Mouse (Mus musculus) embryonic facial prominence, embryonic 15.5 days (tissue): ENCODE results near the gene Nln. TPM values are rescaled to one million over a fixed set of nuclear protein-coding genes. Genes with fewer than 3 reads are reported as not detected.

ENCODE experiments used
- ATAC-seq: fragments of 200-750 bp; cut with Nextera tagmentation; 2 replicates; pipeline ENCODE4 v1.8.0; 2017; ENCODE audit warnings: low read depth, moderate TSS enrichment; ENCODE audit not compliant: insufficient number of reproducible peaks, low FRiP score, low TSS enrichment
- H3K27ac ChIP-seq: fragments of 300-500 bp; sonication (generic); replicated peaks from 2 replicates; pipeline ENCODE4 v1.5.1; 2015; ENCODE audit warnings: mild to moderate bottlenecking, inconsistent platforms
- H3K27me3 ChIP-seq: fragments of 300-500 bp; sonication (generic); 2 replicates; pipeline ENCODE4 v1.6.1; 2015; ENCODE audit warnings: inconsistent platforms
- H3K36me3 ChIP-seq: fragments of 300-500 bp; sonication (generic); 2 replicates; pipeline ENCODE4 v1.6.1; 2015; ENCODE audit warnings: mild to moderate bottlenecking, inconsistent platforms
- H3K4me1 ChIP-seq: fragments of 300-500 bp; sonication (generic); 2 replicates; pipeline ENCODE4 v1.6.1; 2015; ENCODE audit warnings: inconsistent platforms
- H3K4me2 ChIP-seq: fragments of 300-500 bp; sonication (generic); replicated peaks from 2 replicates; pipeline ENCODE4 v1.6.1; 2015; ENCODE audit warnings: mild to moderate bottlenecking, inconsistent platforms
- H3K4me3 ChIP-seq: fragments of 300-500 bp; sonication (generic); replicated peaks from 2 replicates; pipeline ENCODE4 v1.5.1; 2015; ENCODE audit warnings: mild to moderate bottlenecking, inconsistent platforms
- H3K9ac ChIP-seq: fragments of 300-500 bp; sonication (generic); 2 replicates; pipeline ENCODE4 v1.6.1; 2015; ENCODE audit warnings: inconsistent platforms
- H3K9me3 ChIP-seq: fragments of 300-500 bp; sonication (generic); replicated peaks from 2 replicates; pipeline ENCODE4 v1.6.1; 2016; ENCODE audit warnings: inconsistent platforms
- WGBS: fragments of 180-500 bp; shearing (Covaris S2); methylation state at CpG from one replicate; pipeline ENCODE4 v1.1.7; 2015; 5-methylcytosine and 5-hydroxymethylcytosine counted together
- polyA plus RNA-seq: library from polyadenylated mRNA; unstranded; fragments of >200 nt; fragmentation: Nextera tagmentation; extraction: Ambion mirVana; gene quantifications from 2 replicates; pipeline ENCODE4 v1.2.1, GENCODE M21; 2015

Gene Nln
- polyA plus RNA-seq, 1 experiment from 2014 or later = 18.8 TPM

- Histone ChIP-seq H3K9me3 (no peaks in the 10 kb centered on the region), H3K4me1 (peaks cover 8% of the 10 kb centered on the region; the same call in 1 of the 2 replicates), H3K27ac (no peak overlapping the region), H3K4me2 (no peak overlapping the region), H3K4me3 (no peak overlapping the region), H3K9ac (no peak overlapping the region), H3K27me3 (no peaks in the 10 kb centered on the region), H3K36me3 (no peaks in the 10 kb centered on the region)
- WGBS = 50% methylated on average over 7 of the region's 7 CpGs
- no peak for ATAC-seq
Observed at GRCm38 (mm10) chr13:104095955-104096354, 13.5 kb downstream of the Nln start.

DNA sequence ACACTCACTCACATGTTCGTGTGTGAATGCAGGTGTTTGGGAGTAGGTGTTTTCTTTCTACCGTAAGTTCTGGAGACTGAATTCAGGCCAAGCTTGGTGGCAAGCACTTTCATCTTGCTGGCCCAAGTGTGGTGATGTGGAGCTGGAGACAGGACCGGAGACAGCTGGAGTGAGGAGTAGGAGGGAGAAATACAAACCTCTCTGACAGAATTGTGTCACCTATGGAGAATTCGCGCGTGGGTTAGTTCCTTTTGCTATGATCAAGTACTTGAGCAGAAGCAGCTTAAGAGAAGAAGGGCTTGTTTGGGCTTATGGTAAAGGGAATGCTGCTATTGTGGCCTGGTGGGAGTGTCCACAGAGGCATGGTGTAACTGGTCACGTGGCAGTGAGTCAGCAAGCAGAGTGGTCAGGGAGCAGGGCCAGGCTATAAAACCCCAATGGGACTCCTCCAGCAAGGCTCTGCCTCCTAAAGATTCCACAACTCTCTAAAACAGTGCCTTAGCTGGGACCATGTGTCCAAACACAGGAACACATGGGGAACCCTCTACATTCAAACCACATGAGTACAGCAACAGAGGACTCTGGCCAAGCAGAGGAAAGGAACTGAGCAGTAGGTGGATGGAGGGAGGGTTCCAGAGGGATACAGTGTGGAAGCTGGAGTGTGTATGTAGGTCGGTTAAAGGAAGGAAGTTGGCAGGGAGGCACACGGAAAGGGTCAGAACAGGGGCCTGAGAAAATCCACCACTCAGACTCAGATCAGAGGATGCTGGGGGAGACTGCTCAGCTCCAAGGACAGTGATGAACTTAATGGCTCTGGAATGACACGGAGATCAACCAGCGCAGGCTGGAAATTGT, 14.7 kb downstream of the Nln start:
- Histone ChIP-seq H3K4me1 (peaks cover 8% of the 10 kb centered on the region; the same call in 1 of the 2 replicates), H3K36me3 (no peaks in the 10 kb centered on the region), H3K4me3 (no peak overlapping the region), H3K27ac (no peak overlapping the region), H3K4me2 (no peak overlapping the region), H3K27me3 (no peaks in the 10 kb centered on the region), H3K9me3 (no peaks in the 10 kb centered on the region), H3K9ac (no peak overlapping the region)
- peak; percentile 63; the same call in 1 of the 2 replicates for ATAC-seq
- WGBS = 70% methylated on average over 11 of the region's 11 CpGs

GRCm38 (mm10) chr13:104091734-104092133, 17.7 kb downstream of the Nln start:
- no peaks in the 10 kb centered on the region for H3K36me3 ChIP-seq
- no peak overlapping the region for H3K9ac ChIP-seq
- H3K9me3 ChIP-seq = no peaks in the 10 kb centered on the region
- H3K27me3 ChIP-seq = no peaks in the 10 kb centered on the region
- ATAC-seq = no peak
- H3K4me1 ChIP-seq = peaks cover 8% of the 10 kb centered on the region; the same call in 1 of the 2 replicates
- H3K4me2 ChIP-seq = no peak overlapping the region
- no peak overlapping the region for H3K4me3 ChIP-seq
- no peak overlapping the region for H3K27ac ChIP-seq
- 0% methylated on average over 1 of the region's 1 CpGs for WGBS

DNA sequence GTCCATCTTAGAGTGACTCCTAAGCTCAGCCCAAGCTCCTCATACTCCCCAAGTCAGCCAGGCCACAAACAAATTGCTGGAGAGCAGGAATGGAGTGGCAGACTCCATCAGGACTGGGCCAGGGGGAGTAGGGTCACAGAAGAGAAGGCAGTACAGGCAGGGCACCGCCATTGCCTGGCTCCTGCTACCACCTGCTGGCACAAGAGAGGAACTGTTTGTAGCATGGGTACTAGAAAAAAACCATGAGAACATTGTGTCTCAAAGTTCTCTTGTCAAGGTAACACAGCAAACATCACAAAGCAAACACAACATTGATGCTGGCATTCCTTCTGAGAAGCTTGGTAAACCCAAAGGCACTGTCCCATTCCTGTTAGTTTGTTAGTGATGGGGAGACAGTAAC, 20.0 kb downstream of the Nln start:
- no peak for ATAC-seq
- H3K27me3 ChIP-seq = no peaks in the 10 kb centered on the region
- WGBS = 18% methylated on average over 1 of the region's 1 CpGs

DNA sequence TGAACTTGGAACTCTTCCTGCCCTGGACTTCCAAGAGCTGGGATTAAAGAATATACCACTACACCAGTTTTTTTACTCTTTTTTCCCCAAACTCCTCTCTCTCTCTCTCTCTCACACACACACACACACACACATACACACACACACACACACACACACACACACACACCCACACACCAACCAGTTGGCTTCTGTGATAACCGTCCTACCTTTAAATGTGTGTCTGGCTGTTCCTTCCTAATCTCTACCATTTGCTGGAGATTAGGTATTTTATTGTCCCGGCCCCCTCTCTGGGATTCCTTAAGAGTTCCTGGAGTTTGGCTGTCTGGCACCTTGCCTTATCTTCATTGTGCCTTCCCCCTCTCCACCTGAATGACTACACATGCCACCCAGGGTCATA, 24.8 kb downstream of the Nln start:
- Histone ChIP-seq H3K27me3 (no peaks in the 10 kb centered on the region), H3K36me3 (no peaks in the 10 kb centered on the region), H3K9me3 (no peaks in the 10 kb centered on the region), H3K27ac (no peak overlapping the region), H3K4me3 (no peak overlapping the region), H3K9ac (no peak overlapping the region), H3K4me1 (no peaks in the 10 kb centered on the region), H3K4me2 (no peak overlapping the region)
- WGBS = 77% methylated on average over 2 of the region's 2 CpGs
- ATAC-seq = no peak

More for the DNA sequence above, 20.0 kb downstream of the Nln start:
- no peak overlapping the region for H3K9ac ChIP-seq
- no peaks in the 10 kb centered on the region for H3K36me3 ChIP-seq
- H3K27ac ChIP-seq = no peak overlapping the region
- no peaks in the 10 kb centered on the region for H3K9me3 ChIP-seq
- H3K4me2 ChIP-seq = no peak overlapping the region
- no peak overlapping the region for H3K4me3 ChIP-seq
- no peaks in the 10 kb centered on the region for H3K4me1 ChIP-seq

DNA sequence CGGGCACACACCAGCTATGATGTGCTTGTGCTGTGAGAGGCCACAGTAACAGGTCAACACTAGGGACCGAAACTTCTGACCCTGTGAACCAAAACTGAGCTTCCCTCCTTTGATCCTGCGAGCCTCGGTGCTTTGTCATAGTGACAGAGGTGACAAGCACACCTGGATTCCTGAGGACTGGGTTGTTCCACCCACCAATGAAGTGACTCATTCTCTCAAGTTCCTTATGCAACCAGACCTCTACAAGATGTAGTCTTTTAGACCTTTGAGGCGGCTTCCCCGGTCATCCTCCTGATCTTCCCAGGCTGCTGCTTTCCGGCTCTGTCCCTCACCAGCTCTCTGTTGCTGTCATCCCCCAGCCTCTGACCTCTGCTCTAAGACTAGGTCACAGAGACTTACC, 26.9 kb downstream of the Nln start:
- Histone ChIP-seq H3K36me3 (no peaks in the 10 kb centered on the region), H3K27ac (no peak overlapping the region), H3K4me2 (no peak overlapping the region), H3K9me3 (no peaks in the 10 kb centered on the region), H3K4me1 (no peaks in the 10 kb centered on the region), H3K27me3 (no peaks in the 10 kb centered on the region), H3K9ac (no peak overlapping the region), H3K4me3 (no peak overlapping the region)
- WGBS = 80% methylated on average over 7 of the region's 7 CpGs
- ATAC-seq = no peak

GRCm38 (mm10) chr13:104076993-104077392, 32.4 kb downstream of the Nln start:
- Histone ChIP-seq H3K9ac (no peak overlapping the region), H3K4me2 (no peak overlapping the region), H3K9me3 (no peaks in the 10 kb centered on the region), H3K4me1 (no peaks in the 10 kb centered on the region), H3K27ac (0 out of 2 replicates have a peak overlapping the region, but pooled peaks have one; percentile 4), H3K36me3 (0 out of 2 replicates have a peak, but pooled peaks cover 5% of the 10 kb centered on the region), H3K27me3 (no peaks in the 10 kb centered on the region), H3K4me3 (no peak overlapping the region)
- no peak for ATAC-seq
- WGBS = 74% methylated on average over 6 of the region's 6 CpGs

DNA sequence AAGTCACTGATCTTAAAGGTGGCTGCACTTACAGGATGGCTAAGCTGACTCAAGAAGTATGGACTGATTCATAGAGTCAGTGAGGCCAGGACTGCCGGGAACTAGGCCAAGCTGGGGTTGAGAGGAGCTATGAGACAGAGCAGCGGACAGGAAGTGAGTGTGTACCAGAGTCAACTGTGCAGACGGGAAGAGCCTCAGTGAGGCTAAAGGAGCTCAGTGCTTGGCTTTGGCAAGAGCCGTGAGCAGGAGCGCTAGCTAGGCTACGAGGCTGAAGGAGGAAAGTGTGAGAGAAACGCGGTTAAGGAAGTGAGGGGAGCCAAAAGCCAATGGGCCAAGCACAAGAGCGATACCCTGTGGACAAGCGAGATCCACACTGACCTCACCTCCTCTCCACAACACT, 34.7 kb downstream of the Nln start:
- H3K27me3 ChIP-seq = no peaks in the 10 kb centered on the region
- ATAC-seq = no peak
- H3K9me3 ChIP-seq = no peaks in the 10 kb centered on the region
- no peak overlapping the region for H3K9ac ChIP-seq
- H3K4me1 ChIP-seq = no peaks in the 10 kb centered on the region
- H3K36me3 ChIP-seq = 0 out of 2 replicates have a peak, but pooled peaks cover 7% of the 10 kb centered on the region
- H3K27ac ChIP-seq = no peak overlapping the region
- 69% methylated on average over 10 of the region's 10 CpGs for WGBS
- H3K4me3 ChIP-seq = no peak overlapping the region
- H3K4me2 ChIP-seq = no peak overlapping the region

DNA sequence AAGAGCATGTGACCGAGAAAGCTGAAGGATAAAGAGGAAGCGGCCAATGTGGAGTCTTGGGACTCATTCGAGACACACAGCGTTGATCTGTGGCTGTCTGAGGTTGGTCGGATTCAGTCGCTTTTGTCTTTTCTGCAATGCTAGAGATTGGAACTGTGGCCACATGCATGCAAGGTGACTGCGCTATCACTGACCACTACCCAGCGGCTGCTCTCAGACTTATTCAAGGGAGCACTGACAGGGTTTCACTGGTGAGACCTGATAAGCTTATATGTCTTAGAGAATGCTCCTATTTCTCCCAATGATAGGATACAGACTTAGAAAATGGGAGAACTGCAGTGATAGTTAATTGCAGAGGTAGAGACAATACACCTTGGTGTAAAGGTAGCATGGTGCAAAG, 35.2 kb downstream of the Nln start:
- WGBS = 94% methylated on average over 8 of the region's 8 CpGs
- ATAC-seq = no peak
- Histone ChIP-seq H3K4me2 (no peak overlapping the region), H3K36me3 (0 out of 2 replicates have a peak, but pooled peaks cover 7% of the 10 kb centered on the region), H3K9me3 (no peaks in the 10 kb centered on the region), H3K27ac (no peak overlapping the region), H3K9ac (no peak overlapping the region), H3K27me3 (no peaks in the 10 kb centered on the region), H3K4me1 (no peaks in the 10 kb centered on the region), H3K4me3 (no peak overlapping the region)

DNA sequence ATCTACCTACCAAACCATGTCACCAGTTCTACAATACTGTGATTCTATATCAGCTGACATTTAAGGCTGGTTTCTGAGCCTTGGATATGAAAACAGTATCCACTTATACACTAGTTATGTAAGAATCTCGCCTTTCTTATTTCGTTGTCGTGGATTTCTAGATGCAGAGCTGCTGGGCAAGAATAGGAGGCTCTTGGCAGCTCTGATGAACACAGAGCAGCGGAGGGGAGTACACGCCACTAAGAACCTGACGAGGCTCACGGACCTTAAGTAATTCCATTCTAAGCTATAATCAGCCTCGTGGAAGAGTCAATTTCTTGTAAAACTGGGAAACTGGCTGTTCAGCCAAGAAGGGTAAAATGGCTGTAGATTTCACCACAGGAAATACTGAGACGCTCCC, 37.1 kb downstream of the Nln start:
- Histone ChIP-seq H3K27me3 (no peaks in the 10 kb centered on the region), H3K9me3 (no peaks in the 10 kb centered on the region), H3K36me3 (0 out of 2 replicates have a peak, but pooled peaks cover 10% of the 10 kb centered on the region), H3K4me1 (no peaks in the 10 kb centered on the region), H3K4me3 (no peak overlapping the region), H3K9ac (no peak overlapping the region), H3K4me2 (no peak overlapping the region), H3K27ac (no peak overlapping the region)
- WGBS = 85% methylated on average over 9 of the region's 9 CpGs
- ATAC-seq = no peak

DNA sequence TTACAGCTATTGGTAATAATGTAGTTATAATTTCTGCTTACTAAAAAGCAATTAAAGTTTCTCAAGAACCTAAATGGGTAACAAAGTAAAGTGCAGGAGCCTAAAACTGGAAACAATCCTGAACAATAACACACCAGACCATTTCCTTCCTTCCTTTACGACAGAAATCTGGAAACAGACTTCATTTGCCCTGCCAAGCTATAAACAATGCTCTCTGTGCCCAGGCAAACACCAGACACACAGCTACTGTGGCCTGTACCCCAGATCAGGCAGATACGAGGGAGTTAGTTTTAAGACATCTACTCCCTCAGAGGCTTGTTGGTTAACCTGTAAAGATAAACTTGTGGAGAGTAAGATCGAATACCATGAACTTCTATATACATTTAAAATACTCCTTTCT, 38.7 kb downstream of the Nln start:
- H3K4me3 ChIP-seq = no peak overlapping the region
- no peak for ATAC-seq
- H3K27ac ChIP-seq = no peak overlapping the region
- H3K9ac ChIP-seq = no peak overlapping the region
- 0 out of 2 replicates have a peak, but pooled peaks cover 10% of the 10 kb centered on the region for H3K36me3 ChIP-seq
- H3K9me3 ChIP-seq = no peaks in the 10 kb centered on the region
- H3K4me2 ChIP-seq = no peak overlapping the region
- H3K4me1 ChIP-seq = no peaks in the 10 kb centered on the region
- no peaks in the 10 kb centered on the region for H3K27me3 ChIP-seq
- 60% methylated on average over 3 of the region's 3 CpGs for WGBS

DNA sequence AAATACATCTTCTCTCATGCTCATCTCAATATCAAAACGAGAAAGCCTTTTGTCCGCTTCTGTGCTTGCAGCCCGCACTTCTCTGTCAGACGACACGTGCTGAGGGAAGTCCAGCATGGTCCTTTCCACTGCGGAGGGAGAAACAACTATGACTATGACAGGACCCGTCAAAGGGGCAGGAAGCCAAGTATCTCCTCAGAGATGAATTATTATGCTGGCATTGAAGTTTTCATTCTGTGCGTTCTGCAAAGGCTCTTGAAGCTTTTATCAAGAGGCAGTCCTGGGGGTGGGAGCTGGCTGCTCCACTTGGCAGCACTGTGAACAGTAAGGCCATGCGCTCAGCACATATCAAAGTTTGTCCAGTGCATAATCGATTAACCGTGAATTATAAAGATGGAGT, 40.2 kb downstream of the Nln start:
- Histone ChIP-seq H3K4me2 (no peak overlapping the region), H3K4me1 (no peaks in the 10 kb centered on the region), H3K9me3 (no peaks in the 10 kb centered on the region), H3K9ac (no peak overlapping the region), H3K36me3 (0 out of 2 replicates have a peak, but pooled peaks cover 10% of the 10 kb centered on the region), H3K27me3 (no peaks in the 10 kb centered on the region), H3K4me3 (no peak overlapping the region), H3K27ac (no peak overlapping the region)
- no peak for ATAC-seq
- 87% methylated on average over 11 of the region's 11 CpGs for WGBS
